Mouse (Mus musculus) limb, embryonic 13.5 days (tissue): Measurements from ENCODE around the gene Clptm1. TPM values are rescaled to one million over a fixed set of nuclear protein-coding genes. Genes with fewer than 3 reads are reported as not detected.
A peak's percentile ranks its signal among the peaks of the same experiment; 100 is the strongest.

Experiments used
- ATAC-seq: fragments of 200-750 bp; cut with Nextera tagmentation; 2 replicates; pipeline ENCODE4 v1.8.0; 2017; ENCODE audit warnings: low read depth, moderate number of reproducible peaks, moderate TSS enrichment; ENCODE audit not compliant: low FRiP score
- H3K27ac ChIP-seq: fragments of 300-500 bp; sonication (generic); 2 replicates; pipeline ENCODE4 v1.5.1; 2015; ENCODE audit warnings: inconsistent platforms, mild to moderate bottlenecking, moderate library complexity
- H3K27me3 ChIP-seq: fragments of 300-500 bp; sonication (generic); 2 replicates; pipeline ENCODE4 v1.6.1; 2015; ENCODE audit warnings: mild to moderate bottlenecking, inconsistent platforms
- H3K36me3 ChIP-seq: fragments of 300-500 bp; sonication (generic); 2 replicates; pipeline ENCODE4 v1.6.1; 2015; ENCODE audit warnings: inconsistent platforms, mild to moderate bottlenecking, moderate library complexity
- H3K4me1 ChIP-seq: fragments of 300-500 bp; sonication (generic); 2 replicates; pipeline ENCODE4 v1.6.1; 2015; ENCODE audit warnings: inconsistent platforms
- H3K4me2 ChIP-seq: fragments of 300-500 bp; sonication (generic); replicated peaks from 2 replicates; pipeline ENCODE4 v1.6.1; 2015; ENCODE audit warnings: inconsistent platforms, mild to moderate bottlenecking, moderate library complexity
- H3K4me3 ChIP-seq: fragments of 300-500 bp; sonication (generic); 2 replicates; pipeline ENCODE4 v1.5.1; 2015; ENCODE audit warnings: moderate library complexity, mild to moderate bottlenecking, inconsistent platforms
- H3K9ac ChIP-seq: fragments of 300-500 bp; sonication (generic); 2 replicates; pipeline ENCODE4 v1.6.1; 2015; ENCODE audit warnings: mild to moderate bottlenecking, inconsistent platforms
- H3K9me3 ChIP-seq: fragments of 300-500 bp; sonication (generic); 2 replicates; pipeline ENCODE4 v1.6.1; 2016; ENCODE audit warnings: inconsistent platforms
- WGBS: fragments of 180-500 bp; shearing (Covaris S2); methylation state at CpG from one replicate; pipeline ENCODE4 v1.1.7; 2015; 5-methylcytosine and 5-hydroxymethylcytosine counted together
- polyA plus RNA-seq: library from polyadenylated mRNA; unstranded; fragments of >200 nt; fragmentation: Nextera tagmentation; extraction: Ambion mirVana; gene quantifications from 2 replicates; pipeline ENCODE4 v1.2.1, GENCODE M21; 2015

The Clptm1 gene
- 75.9 and 77.4 TPM in 2 replicates for polyA plus RNA-seq

- WGBS, result under 1% methylated on average over 62 of the region's 63 CpGs
- Histone ChIP-seq H3K4me1 (peaks cover 24% of the 10 kb centered on the region), H3K4me3 (peak within 1 kb of the TSS; percentile 100), H3K27me3 (no peaks in the 10 kb centered on the region), H3K9ac (peak within 1 kb of the TSS; percentile 100), H3K9me3 (no peaks in the 10 kb centered on the region), H3K27ac (peak within 1 kb of the TSS; percentile 94), H3K4me2 (peak within 1 kb of the TSS; percentile 93), H3K36me3 (peaks cover 19% of the 10 kb centered on the region)
- ATAC-seq, result peak; percentile 88
Observed at GRCm38 (mm10) chr7:19664955-19665841, at the start of gene Clptm1. Gene Clptm1 (minus strand): TSS chr7:19665033.

DNA sequence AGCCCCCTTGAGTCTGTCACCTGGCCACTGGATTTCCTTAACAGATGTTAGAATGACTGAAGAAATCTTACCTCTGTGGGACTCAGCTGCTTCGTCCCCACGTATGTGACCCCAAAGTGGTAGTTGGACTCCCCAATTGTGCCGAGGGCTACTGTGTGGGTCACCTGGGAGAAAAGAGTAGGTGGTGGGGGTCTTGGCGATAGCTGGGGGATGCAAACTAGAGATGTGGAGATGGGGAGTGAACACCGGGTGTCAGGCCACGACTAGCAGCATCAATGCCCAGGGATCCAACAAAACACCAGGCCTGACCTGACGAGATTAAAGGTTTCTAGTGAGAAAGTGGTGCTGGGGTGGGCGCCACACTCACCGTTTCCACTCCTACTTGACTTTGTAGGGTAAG lies 48.8 kb upstream of the Clptm1 start:
- Histone ChIP-seq H3K4me1 (peaks cover 22% of the 10 kb centered on the region), H3K9me3 (no peaks in the 10 kb centered on the region), H3K4me3 (peak overlapping the region; percentile 100), H3K4me2 (peak overlapping the region; percentile 93), H3K27ac (no peak overlapping the region), H3K9ac (no peak overlapping the region), H3K27me3 (no peaks in the 10 kb centered on the region), H3K36me3 (peaks cover 70% of the 10 kb centered on the region)
- WGBS, result 82% methylated on average over 9 of the region's 9 CpGs
- no peak for ATAC-seq

- H3K36me3 ChIP-seq, result peaks cover 68% of the 10 kb centered on the region
- H3K27ac ChIP-seq, result no peak overlapping the region
- 64% methylated on average over 4 of the region's 4 CpGs for WGBS
Observed at GRCm38 (mm10) chr7:19713196-19713595, 48.4 kb upstream of the Clptm1 start.

DNA sequence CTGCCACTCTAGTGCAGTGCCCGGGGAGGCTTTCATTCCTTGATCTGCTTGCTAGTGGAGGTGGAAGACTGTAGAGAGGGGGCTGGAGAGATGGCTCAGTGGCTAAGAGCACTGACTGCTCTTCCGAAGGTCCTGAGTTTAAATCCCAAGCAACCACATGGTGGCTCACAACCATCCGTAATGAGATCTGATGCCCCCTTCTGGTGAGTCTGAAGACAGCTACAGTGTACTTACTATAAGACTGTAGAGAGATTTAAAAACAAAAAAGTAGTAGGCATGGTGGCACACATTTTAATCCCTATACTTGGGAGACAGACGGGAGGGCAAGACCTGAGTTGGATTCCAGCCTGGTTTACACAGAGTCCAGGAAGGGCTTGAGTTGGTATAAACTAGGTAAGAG lies 47.6 kb upstream of the Clptm1 start:
- Histone ChIP-seq H3K4me2 (no peak overlapping the region), H3K9ac (no peak overlapping the region), H3K4me1 (peaks cover 22% of the 10 kb centered on the region), H3K27ac (no peak overlapping the region), H3K9me3 (no peaks in the 10 kb centered on the region), H3K4me3 (no peak overlapping the region), H3K36me3 (peaks cover 70% of the 10 kb centered on the region), H3K27me3 (no peaks in the 10 kb centered on the region)
- 71% methylated on average over 4 of the region's 4 CpGs for WGBS
- ATAC-seq, result no peak

More at GRCm38 (mm10) chr7:19713196-19713595, 48.4 kb upstream of the Clptm1 start:
- ATAC-seq, result no peak
- Histone ChIP-seq H3K27me3 (no peaks in the 10 kb centered on the region), H3K9ac (no peak overlapping the region), H3K4me2 (no peak overlapping the region), H3K9me3 (no peaks in the 10 kb centered on the region), H3K4me1 (peaks cover 22% of the 10 kb centered on the region), H3K4me3 (no peak overlapping the region; the same call in 1 of the 2 replicates)

DNA sequence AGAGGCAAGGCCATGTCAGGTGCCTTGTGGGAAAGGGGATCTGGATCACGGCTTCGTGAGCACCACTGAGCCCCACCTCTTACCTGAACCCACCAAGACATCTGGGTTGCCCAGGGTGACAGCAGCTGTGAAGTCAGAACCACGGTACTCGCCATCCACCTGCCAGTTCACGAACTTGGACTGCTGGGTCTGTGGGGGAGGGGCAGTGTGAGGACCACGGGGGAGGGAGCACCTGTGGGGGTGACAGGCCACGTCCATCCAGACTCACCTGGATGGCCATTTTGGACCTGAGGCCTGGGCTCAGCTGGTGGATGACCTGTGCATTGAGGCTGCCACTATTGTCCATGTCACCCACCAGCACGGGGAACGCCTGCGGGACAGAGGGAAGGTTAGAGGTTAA lies 45.8 kb upstream of the Clptm1 start:
- Histone ChIP-seq H3K27me3 (no peaks in the 10 kb centered on the region), H3K36me3 (peaks cover 73% of the 10 kb centered on the region), H3K27ac (no peak overlapping the region), H3K4me2 (no peak overlapping the region), H3K9me3 (no peaks in the 10 kb centered on the region), H3K4me3 (no peak overlapping the region), H3K4me1 (peaks cover 15% of the 10 kb centered on the region), H3K9ac (no peak overlapping the region)
- no peak for ATAC-seq
- 95% methylated on average over 10 of the region's 10 CpGs for WGBS

DNA sequence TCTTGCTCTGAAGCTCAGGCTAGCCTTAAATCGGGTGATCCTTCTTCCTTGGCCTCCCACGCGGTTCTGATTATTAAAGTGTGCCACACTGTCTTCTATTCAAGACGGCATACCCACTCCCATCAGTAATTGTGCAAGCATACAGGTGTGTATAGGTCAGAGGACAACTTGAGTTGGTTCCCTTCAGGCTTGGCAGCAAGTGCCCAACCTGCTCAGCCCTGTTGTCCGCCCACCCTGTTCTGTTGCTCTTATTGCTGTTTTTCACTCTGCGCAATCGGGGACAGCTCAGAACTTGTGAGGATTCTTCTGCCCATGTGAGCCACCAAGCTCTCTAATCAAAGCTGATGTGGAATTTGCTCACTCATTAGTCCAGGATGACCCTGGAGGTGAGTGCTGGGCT lies 40.4 kb upstream of the Clptm1 start:
- Histone ChIP-seq H3K4me2 (no peak overlapping the region), H3K4me1 (no peaks in the 10 kb centered on the region), H3K9me3 (no peaks in the 10 kb centered on the region), H3K9ac (no peak overlapping the region), H3K27me3 (no peaks in the 10 kb centered on the region), H3K36me3 (peaks cover 77% of the 10 kb centered on the region), H3K27ac (no peak overlapping the region), H3K4me3 (no peak overlapping the region)
- no peak for ATAC-seq
- WGBS, result 93% methylated on average over 7 of the region's 7 CpGs

DNA sequence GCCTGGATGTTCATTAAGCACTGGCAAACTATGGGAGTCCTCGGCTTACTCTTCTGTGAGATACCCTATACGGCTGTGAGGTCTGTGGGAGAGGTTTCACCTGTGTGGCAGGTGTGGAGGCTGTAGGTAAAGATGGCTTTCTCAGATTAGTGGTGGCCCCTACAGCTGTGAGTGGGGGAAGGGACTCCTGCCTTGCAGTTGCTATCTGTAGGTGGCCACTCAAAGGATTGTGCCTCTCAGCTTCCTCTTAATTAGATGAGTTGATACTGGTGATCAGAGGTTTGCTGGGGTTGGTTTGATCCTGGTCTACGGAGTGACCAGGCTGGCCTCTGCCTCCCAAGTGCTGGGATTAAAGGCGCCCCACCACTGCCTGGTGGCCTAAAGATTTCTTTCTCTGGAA lies 39.6 kb upstream of the Clptm1 start:
- Histone ChIP-seq H3K36me3 (peaks cover 69% of the 10 kb centered on the region), H3K4me2 (no peak overlapping the region), H3K4me3 (no peak overlapping the region), H3K27me3 (no peaks in the 10 kb centered on the region), H3K27ac (no peak overlapping the region), H3K9ac (no peak overlapping the region), H3K9me3 (no peaks in the 10 kb centered on the region), H3K4me1 (peaks cover 2% of the 10 kb centered on the region)
- ATAC-seq, result no peak
- 87% methylated on average over 4 of the region's 4 CpGs for WGBS

- Histone ChIP-seq H3K9me3 (no peaks in the 10 kb centered on the region), H3K4me1 (peaks cover 17% of the 10 kb centered on the region), H3K9ac (0 out of 2 replicates have a peak overlapping the region, but pooled peaks have one; percentile 19), H3K36me3 (peaks cover 57% of the 10 kb centered on the region), H3K4me3 (no peak overlapping the region), H3K4me2 (no peak overlapping the region), H3K27me3 (no peaks in the 10 kb centered on the region), H3K27ac (no peak overlapping the region)
- ATAC-seq, result no peak
- WGBS, result 87% methylated on average over 16 of the region's 16 CpGs
Observed at GRCm38 (mm10) chr7:19702859-19703555, 38.2 kb upstream of the Clptm1 start.

GRCm38 (mm10) chr7:19701069-19701761 lies 36.4 kb upstream of the Clptm1 start:
- Histone ChIP-seq H3K36me3 (peaks cover 49% of the 10 kb centered on the region), H3K9ac (no peak overlapping the region), H3K4me1 (peaks cover 18% of the 10 kb centered on the region), H3K4me2 (0 out of 2 replicates have a peak overlapping the region, but pooled peaks have one; percentile 7), H3K27me3 (peaks cover 6% of the 10 kb centered on the region; the same call in 1 of the 2 replicates), H3K9me3 (no peaks in the 10 kb centered on the region), H3K4me3 (no peak overlapping the region), H3K27ac (no peak overlapping the region)
- 35% methylated on average over 22 of the region's 22 CpGs for WGBS
- no peak for ATAC-seq

GRCm38 (mm10) chr7:19700299-19701068 lies 35.7 kb upstream of the Clptm1 start:
- 61% methylated on average over 12 of the region's 12 CpGs for WGBS
- Histone ChIP-seq H3K4me1 (peaks cover 18% of the 10 kb centered on the region), H3K4me2 (0 out of 2 replicates have a peak overlapping the region, but pooled peaks have one; percentile 7), H3K9me3 (no peaks in the 10 kb centered on the region), H3K27ac (no peak overlapping the region), H3K27me3 (peaks cover 6% of the 10 kb centered on the region; the same call in 1 of the 2 replicates), H3K9ac (no peak overlapping the region), H3K4me3 (no peak overlapping the region), H3K36me3 (peaks cover 51% of the 10 kb centered on the region)
- no peak for ATAC-seq

GRCm38 (mm10) chr7:19699827-19700148 lies 35.0 kb upstream of the Clptm1 start:
- peak overlapping the region; percentile 78; the same call in 1 of the 2 replicates for H3K4me2 ChIP-seq
- H3K9me3 ChIP-seq, result no peaks in the 10 kb centered on the region
- peaks cover 44% of the 10 kb centered on the region for H3K36me3 ChIP-seq
- ATAC-seq, result no peak
- peaks cover 6% of the 10 kb centered on the region; the same call in 1 of the 2 replicates for H3K27me3 ChIP-seq
- peaks cover 18% of the 10 kb centered on the region for H3K4me1 ChIP-seq
- WGBS, result 78% methylated on average over 4 of the region's 4 CpGs
- H3K9ac ChIP-seq, result no peak overlapping the region
- peak overlapping the region; percentile 33; the same call in 1 of the 2 replicates for H3K27ac ChIP-seq
- no peak overlapping the region for H3K4me3 ChIP-seq
